Mouse (Mus musculus) adrenal gland, postnatal 14 days (tissue): Measurements from ENCODE around the gene Rbm10. TPM values are rescaled to one million over a fixed set of nuclear protein-coding genes. Genes with fewer than 3 reads are reported as not detected.

ENCODE experiments used
- total RNA-seq: library from RNA; stranded (reverse); gene quantifications from 2 replicates; pipeline ENCODE4 v1.2.3, GENCODE M21; 2021

Gene Rbm10
- total RNA-seq, 1 experiment from 2014 or later: 36.8 TPM

Other genes starting within 250 kb of the Rbm10 start
- 5.6 and 5.8 TPM in 2 replicates for gene Jade3, start 191.8 kb upstream of the Rbm10 start, total RNA-seq
- gene Rgn, start 67.7 kb upstream of the Rbm10 start, total RNA-seq: 3.6 and 82.0 TPM in 2 replicates
- gene Ndufb11, start 116 bp downstream of the Rbm10 start, total RNA-seq: 465 and 484 TPM in 2 replicates
- 320 and 338 TPM in 2 replicates for gene Uba1, start 40.8 kb downstream of the Rbm10 start, total RNA-seq
- gene Cdk16, start 70.5 kb downstream of the Rbm10 start, total RNA-seq: 164 and 183 TPM in 2 replicates
- 23.2 and 24.3 TPM in 2 replicates for gene Usp11, start 86.4 kb downstream of the Rbm10 start, total RNA-seq
- 96.3 and 102 TPM in 2 replicates for gene Araf, start 180.3 kb downstream of the Rbm10 start, total RNA-seq